Mouse (Mus musculus): ENCODE measurements around the gene Olfr342. TPM values are rescaled to one million over a fixed set of nuclear protein-coding genes. Genes with fewer than 3 reads are reported as not detected.

Gene Olfr342
- polyA plus RNA-seq (2014; fragmentation: Illumina TruSeq; extraction: RNeasy Lipid Tissue Mini Kit (QIAGEN cat#74804)): not detected

GRCm38 (mm10) chr2:36524698-36525097 is at the start of gene Olfr342:
TSS of gene Olfr342 (plus strand) at chr2:36524998.

GRCm38 (mm10) chr2:36482368-36482767 is 42.4 kb upstream of the Olfr342 start, which contains the start of gene Olfr341:
TSS of gene Olfr341 (minus strand) at chr2:36482468.

GRCm38 (mm10) chr2:36566362-36566761 is 41.6 kb downstream of the Olfr342 start, which contains the start of gene Olfr344:
TSS of gene Olfr344 (plus strand) at chr2:36566662.

Other genes with a start within 250 kb of the Olfr342 start
- gene Olfr338, start 151.5 kb upstream of the Olfr342 start, polyA plus RNA-seq (2014; fragmentation: Illumina TruSeq; extraction: RNeasy Lipid Tissue Mini Kit (QIAGEN cat#74804)): not detected
- not detected for gene Olfr339, start 106.1 kb upstream of the Olfr342 start, polyA plus RNA-seq (2014; fragmentation: Illumina TruSeq; extraction: RNeasy Lipid Tissue Mini Kit (QIAGEN cat#74804))
- gene Olfr340, start 72.4 kb upstream of the Olfr342 start, polyA plus RNA-seq (2014; fragmentation: Illumina TruSeq; extraction: RNeasy Lipid Tissue Mini Kit (QIAGEN cat#74804)): not detected
- not detected for gene Olfr341, start 42.5 kb upstream of the Olfr342 start, polyA plus RNA-seq (2014; fragmentation: Illumina TruSeq; extraction: RNeasy Lipid Tissue Mini Kit (QIAGEN cat#74804))
- not detected for gene Olfr344, start 41.7 kb downstream of the Olfr342 start, polyA plus RNA-seq (2014; fragmentation: Illumina TruSeq; extraction: RNeasy Lipid Tissue Mini Kit (QIAGEN cat#74804))
- not detected for gene Olfr345, start 115.0 kb downstream of the Olfr342 start, polyA plus RNA-seq (2014; fragmentation: Illumina TruSeq; extraction: RNeasy Lipid Tissue Mini Kit (QIAGEN cat#74804))
- not detected for gene Olfr346, start 160.8 kb downstream of the Olfr342 start, polyA plus RNA-seq (2014; fragmentation: Illumina TruSeq; extraction: RNeasy Lipid Tissue Mini Kit (QIAGEN cat#74804))
- not detected for gene Olfr347, start 206.9 kb downstream of the Olfr342 start, polyA plus RNA-seq (2014; fragmentation: Illumina TruSeq; extraction: RNeasy Lipid Tissue Mini Kit (QIAGEN cat#74804))